Mouse (Mus musculus): ENCODE measurements around the gene Cdh12. TPM values are rescaled to one million over a fixed set of nuclear protein-coding genes. Genes with fewer than 3 reads are reported as not detected.
A peak's percentile ranks its signal among the peaks of the same experiment; 100 is the strongest.

Cdh12 gene
- polyA plus RNA-seq, 1 experiment from 2014 or later: 0.31 TPM

DNA sequence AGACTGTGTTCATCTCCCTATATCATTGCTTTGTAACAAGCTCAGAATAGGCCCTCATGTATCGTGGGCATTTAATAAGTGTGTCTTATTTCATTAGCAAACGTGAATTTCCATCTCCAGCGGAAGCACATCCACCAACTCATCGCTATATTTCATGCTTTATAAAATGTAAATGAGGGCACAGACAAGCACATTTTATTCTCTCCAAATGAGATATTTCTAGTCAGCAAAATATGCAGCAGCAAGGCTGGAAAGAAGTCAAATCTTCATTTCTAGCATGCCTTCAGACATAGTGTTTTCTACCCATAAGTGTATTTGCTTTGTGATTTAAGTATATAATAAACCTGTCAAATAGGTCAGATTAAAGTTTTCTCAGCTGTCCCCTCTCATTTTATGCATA, 262.8 kb downstream of the Cdh12 start:
- ATAC-seq (ENCODE audit: insufficient number of reproducible peaks, insufficient read depth, low FRiP score, low TSS enrichment, low read depth): no peak
- Histone ChIP-seq H3K27ac (no peak overlapping the region), H3K36me3 (no peaks in the 10 kb centered on the region), H3K4me3 (replicated peaks) (no peak overlapping the region), H3K9me3 (no peaks in the 10 kb centered on the region), H3K4me2 (no peak overlapping the region), H3K4me1 (replicated peaks) (no peaks in the 10 kb centered on the region), H3K27me3 (no peaks in the 10 kb centered on the region), H3K9ac (replicated peaks) (no peak overlapping the region)
- WGBS: 88% methylated on average over 4 of the region's 4 CpGs

DNA sequence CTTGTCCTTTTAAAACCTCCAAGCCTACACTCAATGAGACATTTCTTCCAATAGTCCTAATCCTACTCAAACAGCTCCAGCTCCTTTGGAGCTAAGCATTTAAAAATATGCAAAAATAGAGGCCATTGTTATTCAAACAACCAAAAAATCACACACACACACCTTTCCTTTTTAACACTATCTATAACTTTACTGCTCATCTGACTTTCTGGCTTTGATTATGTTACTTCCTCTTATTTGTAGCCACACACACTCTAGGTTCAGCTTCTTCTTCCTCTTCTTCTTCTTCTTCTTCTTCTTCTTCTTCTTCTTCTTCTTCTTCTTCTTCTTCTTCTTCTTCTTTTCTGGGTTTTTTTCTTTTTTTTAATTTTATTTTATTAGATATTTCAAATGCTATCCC, 323.2 kb downstream of the Cdh12 start:
- H3K4me2 ChIP-seq: no peak overlapping the region
- no peaks in the 10 kb centered on the region for H3K36me3 ChIP-seq
- no peaks in the 10 kb centered on the region for H3K9me3 ChIP-seq
- H3K9ac ChIP-seq (replicated peaks): no peak overlapping the region
- no peak for ATAC-seq (ENCODE audit: insufficient number of reproducible peaks, insufficient read depth, low FRiP score, low TSS enrichment, low read depth)
- no peak overlapping the region for H3K27ac ChIP-seq
- no peaks in the 10 kb centered on the region for H3K4me1 ChIP-seq (replicated peaks)
- no peaks in the 10 kb centered on the region for H3K27me3 ChIP-seq
- H3K4me3 ChIP-seq (replicated peaks): no peak overlapping the region

DNA sequence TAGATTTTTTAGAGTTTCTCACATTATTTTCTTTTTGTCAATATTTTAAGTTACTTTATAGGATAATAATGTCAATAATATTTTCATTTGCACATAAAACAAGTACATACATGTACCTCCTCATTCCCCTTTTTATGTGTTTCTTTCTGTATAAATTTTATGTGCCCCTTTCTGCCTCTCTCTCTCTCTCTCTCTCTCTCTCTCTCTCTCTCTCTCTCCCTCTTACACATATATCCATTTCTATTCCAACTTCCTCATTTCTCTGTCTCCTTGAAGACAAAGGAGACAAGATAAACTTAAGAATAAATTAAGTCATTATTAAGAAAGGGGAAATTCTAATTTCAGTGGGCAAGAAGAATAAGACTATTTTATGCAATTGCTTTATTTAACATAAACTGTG, 324.4 kb downstream of the Cdh12 start:
- Histone ChIP-seq H3K9ac (replicated peaks) (no peak overlapping the region), H3K9me3 (no peaks in the 10 kb centered on the region)
- no peak for ATAC-seq (ENCODE audit: insufficient number of reproducible peaks, insufficient read depth, low FRiP score, low TSS enrichment, low read depth)

GRCm38 (mm10) chr15:20796999-20797398, 347.9 kb downstream of the Cdh12 start:
- H3K9ac ChIP-seq (replicated peaks): no peak overlapping the region
- H3K4me2 ChIP-seq: no peak overlapping the region
- H3K36me3 ChIP-seq: no peaks in the 10 kb centered on the region
- no peaks in the 10 kb centered on the region for H3K27me3 ChIP-seq
- H3K9me3 ChIP-seq: no peaks in the 10 kb centered on the region
- ATAC-seq (ENCODE audit: insufficient number of reproducible peaks, insufficient read depth, low FRiP score, low TSS enrichment, low read depth): no peak
- H3K27ac ChIP-seq: no peak overlapping the region
- 29% methylated on average over 4 of the region's 4 CpGs for WGBS
- no peaks in the 10 kb centered on the region for H3K4me1 ChIP-seq (replicated peaks)
- no peak overlapping the region for H3K4me3 ChIP-seq (replicated peaks)

More for the DNA sequence above, 324.4 kb downstream of the Cdh12 start:
- no peaks in the 10 kb centered on the region for H3K4me1 ChIP-seq (replicated peaks)
- H3K4me2 ChIP-seq: no peak overlapping the region
- no peaks in the 10 kb centered on the region for H3K27me3 ChIP-seq
- H3K27ac ChIP-seq: no peak overlapping the region
- H3K36me3 ChIP-seq: no peaks in the 10 kb centered on the region
- H3K4me3 ChIP-seq (replicated peaks): no peak overlapping the region

- Histone ChIP-seq H3K36me3 (no peaks in the 10 kb centered on the region), H3K4me3 (replicated peaks) (no peak overlapping the region), H3K9ac (replicated peaks) (no peak overlapping the region), H3K27me3 (no peaks in the 10 kb centered on the region), H3K4me2 (no peak overlapping the region), H3K9me3 (no peaks in the 10 kb centered on the region), H3K27ac (no peak overlapping the region), H3K4me1 (replicated peaks) (no peaks in the 10 kb centered on the region)
- ATAC-seq (ENCODE audit: insufficient number of reproducible peaks, insufficient read depth, low FRiP score, low TSS enrichment, low read depth): no peak
- 84% methylated on average over 2 of the region's 2 CpGs for WGBS
These were observed 349.5 kb downstream of the Cdh12 start for GRCm38 (mm10) chr15:20798541-20798940.

GRCm38 (mm10) chr15:20835887-20836286, 386.8 kb downstream of the Cdh12 start:
- WGBS: 51% methylated on average over 1 of the region's 1 CpGs
- ATAC-seq (ENCODE audit: insufficient number of reproducible peaks, insufficient read depth, low FRiP score, low TSS enrichment, low read depth): no peak

GRCm38 (mm10) chr15:20836991-20837390, 387.9 kb downstream of the Cdh12 start:
- Histone ChIP-seq H3K9ac (replicated peaks) (no peak overlapping the region), H3K4me1 (replicated peaks) (no peaks in the 10 kb centered on the region; the same call in 1 of the 2 replicates), H3K36me3 (no peaks in the 10 kb centered on the region), H3K27me3 (no peaks in the 10 kb centered on the region), H3K9me3 (0 out of 2 replicates have a peak, but pooled peaks cover 2% of the 10 kb centered on the region), H3K4me2 (no peak overlapping the region), H3K4me3 (replicated peaks) (no peak overlapping the region), H3K27ac (no peak overlapping the region)
- ATAC-seq (ENCODE audit: insufficient number of reproducible peaks, insufficient read depth, low FRiP score, low TSS enrichment, low read depth): peak; percentile 73
- 20% methylated on average over 3 of the region's 3 CpGs for WGBS

More at GRCm38 (mm10) chr15:20835887-20836286, 386.8 kb downstream of the Cdh12 start:
- Histone ChIP-seq H3K4me1 (replicated peaks) (no peaks in the 10 kb centered on the region; the same call in 1 of the 2 replicates), H3K4me3 (replicated peaks) (no peak overlapping the region), H3K9me3 (no peaks in the 10 kb centered on the region), H3K27ac (no peak overlapping the region), H3K9ac (replicated peaks) (no peak overlapping the region), H3K4me2 (no peak overlapping the region), H3K36me3 (no peaks in the 10 kb centered on the region), H3K27me3 (no peaks in the 10 kb centered on the region)

DNA sequence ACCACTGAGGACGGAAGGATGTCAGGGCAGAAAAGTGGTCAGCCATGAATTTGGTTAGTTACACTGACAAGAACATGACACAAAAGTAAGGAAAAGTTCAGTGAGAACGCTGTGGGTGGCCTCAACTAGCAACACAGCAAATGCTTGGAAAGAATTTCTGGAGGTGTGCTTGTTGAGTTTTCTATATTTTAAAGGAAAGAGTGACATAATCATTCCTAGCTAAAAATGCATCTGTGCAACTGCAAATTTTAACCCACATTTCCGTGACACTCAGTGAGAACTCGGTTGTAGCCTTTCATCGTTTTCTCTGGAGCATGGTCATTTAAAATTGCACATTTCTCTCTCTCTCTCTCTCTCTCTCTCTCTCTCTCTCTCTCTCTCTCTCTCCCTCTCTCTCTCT, 392.4 kb downstream of the Cdh12 start:
- 0 out of 2 replicates have a peak, but pooled peaks cover 3% of the 10 kb centered on the region for H3K9me3 ChIP-seq
- no peak for ATAC-seq (ENCODE audit: insufficient number of reproducible peaks, insufficient read depth, low FRiP score, low TSS enrichment, low read depth)
- WGBS: 89% methylated on average over 5 of the region's 5 CpGs

GRCm38 (mm10) chr15:20863076-20863475, 414.0 kb downstream of the Cdh12 start:
- 45% methylated on average over 2 of the region's 2 CpGs for WGBS
- no peaks in the 10 kb centered on the region for H3K9me3 ChIP-seq
- H3K9ac ChIP-seq (replicated peaks): no peak overlapping the region
- ATAC-seq (ENCODE audit: insufficient number of reproducible peaks, insufficient read depth, low FRiP score, low TSS enrichment, low read depth): no peak
- H3K4me2 ChIP-seq: no peak overlapping the region
- H3K27me3 ChIP-seq: no peaks in the 10 kb centered on the region
- no peaks in the 10 kb centered on the region for H3K4me1 ChIP-seq (replicated peaks)
- no peaks in the 10 kb centered on the region for H3K36me3 ChIP-seq
- no peak overlapping the region for H3K4me3 ChIP-seq (replicated peaks)
- H3K27ac ChIP-seq: no peak overlapping the region

More for the DNA sequence above, 392.4 kb downstream of the Cdh12 start:
- H3K4me3 ChIP-seq (replicated peaks): no peak overlapping the region
- no peak overlapping the region for H3K27ac ChIP-seq
- no peaks in the 10 kb centered on the region for H3K36me3 ChIP-seq
- no peaks in the 10 kb centered on the region; the same call in 1 of the 2 replicates for H3K4me1 ChIP-seq (replicated peaks)
- H3K9ac ChIP-seq (replicated peaks): no peak overlapping the region
- no peaks in the 10 kb centered on the region for H3K27me3 ChIP-seq
- H3K4me2 ChIP-seq: no peak overlapping the region

DNA sequence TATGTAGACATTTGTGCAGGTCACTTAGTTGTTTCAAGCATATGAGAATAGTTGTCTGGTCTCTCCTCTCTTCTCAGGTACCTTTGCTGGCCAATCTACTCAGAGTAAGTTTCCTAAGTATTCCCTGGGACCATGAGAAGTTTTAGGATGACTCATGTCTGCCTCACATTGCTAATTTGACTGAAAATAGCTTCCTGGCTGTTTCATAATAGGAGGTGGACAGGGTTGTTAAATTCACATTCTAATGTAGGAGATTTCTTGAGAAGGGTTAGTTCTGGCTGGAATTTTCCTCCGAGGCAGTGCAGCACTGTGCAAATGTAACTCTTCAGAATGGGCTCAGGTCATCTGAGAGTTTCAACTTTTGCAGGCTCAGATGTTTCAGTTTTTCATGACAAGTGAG, 423.5 kb downstream of the Cdh12 start:
- WGBS: 77% methylated on average over 1 of the region's 1 CpGs
- ATAC-seq (ENCODE audit: insufficient number of reproducible peaks, insufficient read depth, low FRiP score, low TSS enrichment, low read depth): no peak
- H3K36me3 ChIP-seq: no peaks in the 10 kb centered on the region

DNA sequence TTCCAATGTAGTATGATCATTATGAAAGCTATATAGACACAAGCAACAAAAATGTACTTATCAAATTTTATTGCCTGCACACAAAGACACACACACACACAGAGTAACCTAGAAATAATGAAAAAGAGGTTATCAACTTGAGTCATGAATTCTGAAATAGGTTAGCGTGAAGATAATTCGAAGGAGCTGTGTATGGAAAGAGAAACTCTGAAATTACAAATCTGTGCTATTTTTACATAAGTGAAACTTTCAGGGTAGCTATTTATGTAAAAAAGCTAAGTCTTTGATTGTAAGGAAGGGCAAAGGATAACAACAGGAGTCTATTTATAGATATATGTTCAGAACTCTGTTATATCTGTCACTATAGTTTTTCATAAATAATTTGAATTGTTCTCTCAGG, 427.9 kb downstream of the Cdh12 start:
- ATAC-seq (ENCODE audit: insufficient number of reproducible peaks, insufficient read depth, low FRiP score, low TSS enrichment, low read depth): no peak

More for the DNA sequence above, 423.5 kb downstream of the Cdh12 start:
- Histone ChIP-seq H3K4me1 (replicated peaks) (no peaks in the 10 kb centered on the region), H3K27me3 (no peaks in the 10 kb centered on the region), H3K9me3 (no peaks in the 10 kb centered on the region), H3K4me3 (replicated peaks) (no peak overlapping the region), H3K9ac (replicated peaks) (no peak overlapping the region), H3K4me2 (no peak overlapping the region), H3K27ac (no peak overlapping the region)

GRCm38 (mm10) chr15:20893471-20893870, 444.4 kb downstream of the Cdh12 start:
- no peaks in the 10 kb centered on the region for H3K27me3 ChIP-seq
- H3K27ac ChIP-seq: no peak overlapping the region
- no peak overlapping the region for H3K4me3 ChIP-seq (replicated peaks)
- H3K9ac ChIP-seq (replicated peaks): no peak overlapping the region
- H3K4me1 ChIP-seq (replicated peaks): no peaks in the 10 kb centered on the region
- H3K36me3 ChIP-seq: no peaks in the 10 kb centered on the region
- H3K4me2 ChIP-seq: no peak overlapping the region
- 83% methylated on average over 3 of the region's 3 CpGs for WGBS
- H3K9me3 ChIP-seq: no peaks in the 10 kb centered on the region
- no peak for ATAC-seq (ENCODE audit: insufficient number of reproducible peaks, insufficient read depth, low FRiP score, low TSS enrichment, low read depth)

More for the DNA sequence above, 427.9 kb downstream of the Cdh12 start:
- Histone ChIP-seq H3K27me3 (no peaks in the 10 kb centered on the region), H3K36me3 (no peaks in the 10 kb centered on the region), H3K4me3 (replicated peaks) (no peak overlapping the region), H3K27ac (no peak overlapping the region), H3K4me1 (replicated peaks) (no peaks in the 10 kb centered on the region), H3K9ac (replicated peaks) (no peak overlapping the region), H3K9me3 (no peaks in the 10 kb centered on the region), H3K4me2 (no peak overlapping the region)
- WGBS: 87% methylated on average over 2 of the region's 2 CpGs

Data from limb, embryonic 12.5 days (tissue).